Mouse (Mus musculus) thymus, postnatal 0 days (tissue): ENCODE data around the gene Birc6. TPM values are rescaled to one million over a fixed set of nuclear protein-coding genes. Genes with fewer than 3 reads are reported as not detected.
A peak's percentile ranks its signal among the peaks of the same experiment; 100 is the strongest.
"Not testable (repeated sequence)": the region's sequence is repeated elsewhere in the genome, so short reads cannot be mapped to it uniquely, and the experiment has no call there.

Source experiments
- DNase-seq: peaks from one replicate; pipeline ENCODE4 v3.0.0-alpha.2; 2015; ENCODE audit warnings: low spot score
- polyA plus RNA-seq: library from polyadenylated mRNA; unstranded; fragments of >200 nt; fragmentation: Nextera tagmentation; extraction: Ambion mirVana; gene quantifications from 2 replicates; pipeline ENCODE4 v1.2.1, GENCODE M21; 2015

Gene Birc6
- polyA plus RNA-seq, 1 experiment from 2014 or later, result 162 TPM

GRCm38 (mm10) chr17:74559891-74560290, 31.8 kb downstream of the Birc6 start:
- DNase-seq, result no peak

- DNase-seq, result no peak
These were observed 36.1 kb downstream of the Birc6 start for GRCm38 (mm10) chr17:74564151-74564550.

DNA sequence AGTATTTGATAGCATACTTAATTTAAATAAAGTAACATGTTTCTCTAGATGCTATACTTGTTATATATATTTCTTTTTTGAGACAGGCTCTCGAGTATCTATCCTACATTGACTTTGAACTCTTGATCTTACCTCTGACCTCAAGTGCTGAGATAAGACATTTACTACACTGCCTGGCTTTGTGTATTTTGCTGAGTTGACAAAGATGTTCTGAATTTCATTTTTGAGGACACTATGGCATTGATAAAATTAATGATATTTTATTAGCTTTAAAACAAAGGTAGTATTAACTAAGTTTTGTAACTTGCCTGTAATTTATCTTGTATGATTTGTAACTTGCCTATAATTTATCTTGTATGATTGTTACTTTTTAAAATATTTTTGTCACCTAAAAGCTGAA, 41.1 kb downstream of the Birc6 start:
- no peak for DNase-seq

DNA sequence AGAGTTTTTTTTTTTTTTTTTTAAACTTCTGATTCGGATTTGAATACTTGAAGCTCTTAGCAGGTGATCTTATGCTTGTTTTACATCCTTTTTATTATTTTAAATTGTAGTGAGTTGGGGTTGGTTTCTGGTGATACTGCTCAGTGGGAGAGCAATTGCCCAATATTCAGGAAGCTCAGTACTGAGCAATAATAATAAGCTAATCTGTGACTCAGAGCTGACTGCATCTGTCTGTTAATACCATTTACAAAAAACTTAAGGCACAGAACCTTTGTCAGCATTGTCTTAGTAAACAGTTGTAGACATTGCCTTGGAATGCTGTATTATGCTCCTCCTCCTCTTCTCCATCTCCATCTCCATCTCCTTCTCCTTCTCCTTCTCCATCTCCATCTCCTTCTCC, 42.5 kb downstream of the Birc6 start:
- DNase-seq, result no peak

- no peak for DNase-seq
These were observed 49.1 kb downstream of the Birc6 start for GRCm38 (mm10) chr17:74577173-74577572.

GRCm38 (mm10) chr17:74579586-74579985, 51.5 kb downstream of the Birc6 start:
- DNase-seq, result no peak

- DNase-seq, result no peak
These were observed 52.6 kb downstream of the Birc6 start for GRCm38 (mm10) chr17:74580738-74581137.

DNA sequence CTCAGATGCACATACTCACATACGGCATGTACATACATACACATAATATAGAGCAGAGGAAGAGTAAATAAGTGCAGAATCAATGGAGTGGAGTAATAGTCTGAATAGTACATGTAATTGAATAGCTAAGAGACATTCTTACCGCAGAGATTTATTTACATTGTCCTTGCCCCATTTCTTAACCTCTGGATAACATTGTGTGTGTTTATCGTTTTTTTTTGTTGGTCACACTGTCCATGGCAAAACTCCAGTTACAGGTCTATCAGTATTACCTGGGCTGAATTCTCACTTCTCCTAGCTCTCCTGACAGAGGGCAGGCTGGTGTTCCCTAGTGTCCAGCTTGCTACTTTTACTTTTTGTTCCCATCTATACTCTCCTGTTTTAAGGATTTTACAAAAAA, 58.7 kb downstream of the Birc6 start:
- no peak for DNase-seq

- no peak for DNase-seq
These were observed 70.8 kb downstream of the Birc6 start for GRCm38 (mm10) chr17:74598908-74599307.

DNA sequence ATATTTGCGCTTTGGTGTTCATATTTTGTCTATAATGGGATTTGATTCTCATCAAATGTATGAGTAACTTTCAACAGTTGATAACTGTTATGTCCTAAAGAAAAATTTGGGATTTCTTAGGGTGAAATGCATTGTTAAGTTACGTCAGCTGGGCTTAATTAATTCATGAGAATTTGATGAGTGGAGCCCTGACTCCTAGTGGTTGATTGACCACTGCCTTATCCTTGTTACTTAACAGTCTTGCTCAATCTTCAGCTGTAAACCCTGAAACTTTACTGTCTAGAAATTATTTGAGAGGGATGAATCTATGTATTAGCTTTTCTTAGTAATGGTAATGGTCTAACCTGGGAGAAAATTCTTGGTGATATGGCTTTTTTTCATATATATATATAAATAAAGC, 71.3 kb downstream of the Birc6 start:
- DNase-seq, result no peak

DNA sequence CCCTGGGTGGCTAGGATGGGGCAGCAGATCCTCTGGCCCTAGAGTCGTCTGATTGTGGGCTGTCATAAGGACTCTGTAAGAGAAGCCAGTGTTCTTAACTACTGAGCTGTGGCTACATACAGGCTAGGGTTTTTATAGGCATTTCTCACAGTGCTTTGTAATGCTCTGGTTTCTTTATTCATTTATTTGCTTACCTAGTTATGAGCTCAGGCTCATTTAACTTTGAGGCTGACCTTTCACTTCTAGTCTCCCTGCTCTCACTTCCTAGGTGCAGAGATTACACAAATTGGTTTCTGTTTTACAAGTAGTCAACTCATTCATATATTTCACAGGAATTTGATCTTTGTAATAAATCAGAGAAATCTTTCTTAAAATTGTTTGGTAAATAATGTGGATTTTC, 73.1 kb downstream of the Birc6 start:
- no peak for DNase-seq

- no peak for DNase-seq
These were observed 102.7 kb downstream of the Birc6 start for GRCm38 (mm10) chr17:74630798-74631197.

- no peak for DNase-seq
These were observed 114.3 kb downstream of the Birc6 start for GRCm38 (mm10) chr17:74642445-74642844.

DNA sequence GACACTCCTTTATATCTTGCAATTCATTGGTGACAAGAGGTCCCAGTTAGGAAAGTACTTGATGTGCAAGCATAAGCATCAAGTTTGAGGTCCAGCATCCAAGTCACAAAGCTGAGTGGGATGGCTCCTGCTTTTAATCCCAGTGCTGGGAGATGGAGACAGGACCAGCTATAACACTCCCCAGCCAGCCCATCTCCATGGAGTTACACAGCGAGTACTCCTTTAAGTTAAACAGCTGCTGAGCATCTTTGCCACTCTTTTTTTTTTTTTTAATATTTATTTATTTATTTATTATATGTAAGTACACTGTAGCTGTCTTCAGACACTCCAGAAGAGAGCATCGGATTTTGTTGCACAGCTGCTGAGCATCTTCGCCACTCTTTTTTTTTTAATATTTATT, 130.3 kb downstream of the Birc6 start:
- DNase-seq, result no peak

GRCm38 (mm10) chr17:74668010-74668409, 139.9 kb downstream of the Birc6 start:
- DNase-seq, result no peak

DNA sequence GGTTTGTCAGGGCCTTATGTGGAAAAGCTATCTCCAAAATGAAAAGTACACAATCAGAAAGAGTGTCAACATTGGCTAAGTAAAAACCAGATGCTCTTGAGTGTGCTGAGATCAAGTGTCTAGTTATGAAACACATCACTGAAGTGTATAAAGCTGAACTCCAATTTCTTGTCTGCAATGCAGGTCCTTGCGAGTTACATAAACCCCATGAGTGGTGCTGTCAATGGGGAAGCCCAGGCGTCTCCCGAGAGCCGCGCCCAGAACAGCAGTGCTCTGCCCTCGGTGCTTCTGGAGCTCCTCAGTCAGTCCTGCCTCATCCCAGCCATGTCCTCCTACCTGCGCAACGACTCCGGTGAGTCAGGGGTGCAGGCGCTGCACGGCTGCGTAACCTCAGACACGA, 141.9 kb downstream of the Birc6 start:
- DNase-seq, result no peak

GRCm38 (mm10) chr17:74672446-74672845, 144.4 kb downstream of the Birc6 start:
- DNase-seq, result no peak

- peak; percentile 49 for DNase-seq
These were observed 145.2 kb downstream of the Birc6 start for GRCm38 (mm10) chr17:74673251-74673650.

DNA sequence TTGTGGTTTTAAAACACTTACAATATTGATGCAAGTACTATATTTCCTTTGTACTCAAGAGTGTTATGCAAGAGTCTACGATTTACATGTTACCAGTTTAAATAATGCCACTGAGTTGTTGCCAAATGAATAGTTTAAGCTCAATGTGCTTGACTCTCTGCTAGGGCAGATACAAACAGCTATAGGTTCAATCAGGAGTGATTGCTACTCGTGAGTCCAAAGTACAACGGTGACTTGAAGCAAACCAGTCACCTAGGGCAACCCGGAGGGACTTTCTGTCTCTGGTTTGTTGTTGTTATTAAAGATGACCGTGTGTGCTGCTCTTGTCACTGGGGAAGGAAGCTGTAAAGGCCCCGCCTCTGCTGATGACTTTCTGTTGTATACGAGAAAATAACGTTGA, 150.0 kb downstream of the Birc6 start:
- no peak for DNase-seq

DNA sequence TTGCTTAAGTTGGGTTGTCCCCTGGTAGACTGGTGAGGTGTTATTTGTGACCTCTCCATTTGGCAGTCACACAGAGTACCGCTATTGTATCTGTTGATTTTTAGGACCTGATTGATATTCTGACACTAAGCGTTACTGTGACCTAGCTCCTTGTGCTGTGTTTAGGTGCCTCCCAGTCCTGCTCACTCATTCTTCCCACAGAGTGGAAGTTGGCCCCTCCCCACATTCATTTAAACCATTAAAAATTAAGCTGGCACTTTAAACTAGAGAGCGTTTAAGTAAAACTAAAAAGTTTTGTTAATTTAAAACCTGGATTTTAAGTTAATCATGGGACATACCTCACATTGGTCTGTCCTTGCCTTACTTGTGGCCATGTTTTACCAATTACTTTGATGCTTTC, 156.8 kb downstream of the Birc6 start:
- DNase-seq, result no peak

- no peak for DNase-seq
These were observed 160.5 kb downstream of the Birc6 start for GRCm38 (mm10) chr17:74688555-74688954.

DNA sequence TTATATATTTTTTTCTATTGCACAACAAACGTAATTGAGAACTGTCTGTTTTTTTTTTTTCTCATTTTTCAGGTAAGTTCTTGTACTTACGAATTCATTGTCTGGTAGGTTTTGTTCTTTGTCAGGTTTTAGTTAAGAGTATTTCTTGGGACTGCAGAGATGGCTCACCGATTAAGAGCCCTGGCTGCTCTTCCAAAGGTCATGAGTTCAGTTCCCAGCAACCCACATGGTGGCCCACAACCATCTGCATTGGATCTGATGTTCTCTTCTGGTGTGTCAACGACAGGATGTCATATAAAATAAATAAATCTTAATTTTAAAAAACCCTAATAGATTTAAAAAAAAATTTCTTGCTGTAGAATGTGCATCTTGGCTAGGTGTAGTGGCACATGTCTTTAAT, 161.3 kb downstream of the Birc6 start:
- DNase-seq, result no peak

- DNase-seq, result not testable (repeated sequence)
These were observed 173.6 kb downstream of the Birc6 start for GRCm38 (mm10) chr17:74701661-74702060.

DNA sequence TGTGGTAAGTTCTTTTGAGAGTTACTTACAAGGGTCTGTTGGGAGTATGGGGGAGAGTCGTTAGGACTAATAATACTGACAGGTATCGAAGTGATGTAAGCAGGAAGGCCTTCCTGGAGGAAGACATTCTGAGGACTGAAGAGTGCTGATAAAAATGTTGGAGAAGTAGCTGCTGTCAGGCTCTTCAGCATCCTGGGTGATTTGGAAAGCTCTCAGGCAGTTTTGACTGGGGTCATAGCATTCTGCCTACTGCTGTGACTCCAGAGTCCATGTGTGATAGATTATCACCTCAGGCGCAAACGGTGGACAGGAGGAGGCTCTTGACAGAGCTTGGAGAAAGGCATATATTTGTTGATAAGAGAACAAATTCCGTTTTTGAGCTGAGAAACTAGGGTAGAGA, 177.4 kb downstream of the Birc6 start:
- no peak for DNase-seq
